Mouse (Mus musculus): Measurements from ENCODE around the gene Tmem167. TPM values are rescaled to one million over a fixed set of nuclear protein-coding genes. Genes with fewer than 3 reads are reported as not detected.

The Tmem167 gene
- polyA plus RNA-seq, 1 experiment from 2014 or later = 41.6 TPM

DNA sequence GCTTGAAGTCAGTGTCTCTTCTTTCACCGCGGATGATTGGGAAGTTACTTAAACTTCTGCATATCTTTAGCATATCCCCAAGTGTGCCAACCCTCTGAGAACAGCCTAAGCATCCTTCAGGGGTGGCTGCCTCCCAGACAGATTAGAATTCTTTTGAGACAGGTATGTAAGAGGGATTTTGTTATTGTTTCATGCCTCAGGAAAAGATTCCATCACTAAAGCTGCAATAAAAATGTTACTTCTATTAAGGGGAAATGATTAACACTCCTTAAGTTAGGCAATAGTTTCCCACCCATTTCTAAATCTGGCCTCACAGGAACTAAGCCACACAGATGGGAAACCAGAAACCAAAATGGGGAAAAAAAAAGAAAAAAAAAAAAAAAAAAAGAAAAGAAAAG lies 81.9 kb downstream of the Tmem167 start:
- no peaks in the 10 kb centered on the region for H3K36me3 ChIP-seq (ENCODE audit: insufficient read depth, low read length)
- no peak overlapping the region for H3K4me2 ChIP-seq (replicated peaks; ENCODE audit: low read depth, low read length)
- no peak overlapping the region for H3K27ac ChIP-seq (ENCODE audit: low read length)
- 25% methylated on average over 2 of the region's 2 CpGs for WGBS
- no peak for ATAC-seq
- no peak for TF ChIP-seq CTCF (IDR thresholded peaks at IDR 0.05)
- TF ChIP-seq EP300 (IDR thresholded peaks at IDR 0.05) = no peak
- H3K27me3 ChIP-seq (replicated peaks; ENCODE audit: insufficient read depth, low read length) = no peaks in the 10 kb centered on the region
- no peak overlapping the region for H3K4me3 ChIP-seq (ENCODE audit: low read depth, low read length)
- H3K9me3 ChIP-seq (ENCODE audit: low read length) = no peaks in the 10 kb centered on the region
- no peaks in the 10 kb centered on the region for H3K4me1 ChIP-seq (ENCODE audit: insufficient read depth, low read depth, low read length)
- no peak overlapping the region for H3K9ac ChIP-seq (replicated peaks; ENCODE audit: low read depth)
- no peak for DNase-seq (ENCODE audit: low spot score)

DNA sequence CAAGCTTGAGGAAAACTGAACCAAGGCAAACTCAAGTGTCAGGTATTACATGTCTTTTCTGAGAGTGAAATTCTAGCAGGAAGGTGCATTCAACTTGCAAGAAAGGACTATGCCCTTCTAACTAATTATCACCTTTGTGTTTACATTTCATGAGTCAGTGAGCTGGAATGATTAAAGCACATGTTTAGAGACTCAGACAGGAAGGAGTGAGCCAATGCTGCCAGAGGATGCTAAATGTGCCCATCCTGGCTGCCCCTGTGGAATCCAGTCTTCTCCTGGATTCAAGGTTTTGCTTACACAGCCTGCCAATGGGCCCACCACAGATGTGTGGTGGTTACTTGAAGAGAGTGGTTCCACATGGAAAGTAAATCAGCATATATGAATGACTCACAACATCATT lies 82.5 kb downstream of the Tmem167 start:
- Histone ChIP-seq H3K4me1 (ENCODE audit: insufficient read depth, low read depth, low read length) (no peaks in the 10 kb centered on the region), H3K9me3 (ENCODE audit: low read length) (no peaks in the 10 kb centered on the region), H3K9ac (replicated peaks; ENCODE audit: low read depth) (no peak overlapping the region), H3K4me2 (replicated peaks; ENCODE audit: low read depth, low read length) (no peak overlapping the region), H3K36me3 (ENCODE audit: insufficient read depth, low read length) (no peaks in the 10 kb centered on the region), H3K4me3 (ENCODE audit: low read depth, low read length) (no peak overlapping the region), H3K27me3 (replicated peaks; ENCODE audit: insufficient read depth, low read length) (no peaks in the 10 kb centered on the region), H3K27ac (ENCODE audit: low read length) (no peak overlapping the region)
- TF ChIP-seq EP300 (IDR thresholded peaks at IDR 0.05) = no peak
- TF ChIP-seq CTCF (IDR thresholded peaks at IDR 0.05) = no peak
- ATAC-seq (no peak), DNase-seq (ENCODE audit: low spot score) (no peak)

DNA sequence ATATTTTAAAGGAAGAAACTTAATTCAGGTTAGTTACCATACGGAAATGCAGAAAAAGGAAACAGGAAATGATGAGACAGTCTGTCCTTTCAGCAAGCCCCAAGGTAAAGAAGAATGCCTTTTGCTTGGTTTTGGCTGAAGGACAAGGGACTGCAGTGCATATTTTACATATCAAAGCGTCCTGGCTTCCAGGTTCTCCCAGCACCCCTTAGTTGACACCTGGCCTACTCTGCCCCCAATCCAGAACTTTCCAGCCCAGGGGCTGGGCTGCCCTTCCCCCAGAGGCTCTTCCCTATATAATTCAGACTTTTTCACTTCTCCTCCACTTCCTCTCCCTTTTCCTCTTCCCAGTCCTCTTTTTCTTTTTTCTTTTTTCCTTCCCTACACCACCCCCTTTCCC lies 86.7 kb downstream of the Tmem167 start:
- H3K27ac ChIP-seq (ENCODE audit: low read length) = no peak overlapping the region
- H3K4me1 ChIP-seq (ENCODE audit: insufficient read depth, low read depth, low read length) = no peaks in the 10 kb centered on the region
- ATAC-seq = no peak
- H3K9me3 ChIP-seq (ENCODE audit: low read length) = no peaks in the 10 kb centered on the region
- TF ChIP-seq EP300 (IDR thresholded peaks at IDR 0.05) = no peak
- TF ChIP-seq CTCF (IDR thresholded peaks at IDR 0.05) = no peak
- H3K4me2 ChIP-seq (replicated peaks; ENCODE audit: low read depth, low read length) = no peak overlapping the region
- no peak overlapping the region for H3K9ac ChIP-seq (replicated peaks; ENCODE audit: low read depth)
- no peak overlapping the region for H3K4me3 ChIP-seq (ENCODE audit: low read depth, low read length)
- 61% methylated on average over 2 of the region's 2 CpGs for WGBS
- H3K36me3 ChIP-seq (ENCODE audit: insufficient read depth, low read length) = no peaks in the 10 kb centered on the region
- H3K27me3 ChIP-seq (replicated peaks; ENCODE audit: insufficient read depth, low read length) = no peaks in the 10 kb centered on the region
- DNase-seq (ENCODE audit: low spot score) = no peak

DNA sequence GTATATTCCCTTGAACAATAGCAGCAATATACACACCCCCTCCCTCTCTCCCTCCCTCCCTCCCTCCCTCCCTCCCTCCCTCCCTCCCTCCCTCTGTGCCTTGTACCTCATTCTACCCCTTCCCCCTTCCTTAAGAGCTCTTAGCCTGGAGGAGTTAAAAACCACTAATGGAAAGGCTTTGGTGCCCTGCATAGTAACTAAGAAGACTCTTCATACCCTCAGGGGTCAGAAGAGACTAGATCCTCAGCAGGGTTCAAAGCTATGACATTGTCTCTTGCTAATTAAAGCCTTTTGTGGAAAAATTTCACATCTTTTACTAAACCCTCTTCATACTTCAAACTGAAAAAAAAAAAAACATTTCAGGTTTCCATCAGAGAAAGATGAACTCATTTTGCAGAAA lies 93.3 kb downstream of the Tmem167 start:
- no peak overlapping the region for H3K4me2 ChIP-seq (replicated peaks; ENCODE audit: low read depth, low read length)

DNA sequence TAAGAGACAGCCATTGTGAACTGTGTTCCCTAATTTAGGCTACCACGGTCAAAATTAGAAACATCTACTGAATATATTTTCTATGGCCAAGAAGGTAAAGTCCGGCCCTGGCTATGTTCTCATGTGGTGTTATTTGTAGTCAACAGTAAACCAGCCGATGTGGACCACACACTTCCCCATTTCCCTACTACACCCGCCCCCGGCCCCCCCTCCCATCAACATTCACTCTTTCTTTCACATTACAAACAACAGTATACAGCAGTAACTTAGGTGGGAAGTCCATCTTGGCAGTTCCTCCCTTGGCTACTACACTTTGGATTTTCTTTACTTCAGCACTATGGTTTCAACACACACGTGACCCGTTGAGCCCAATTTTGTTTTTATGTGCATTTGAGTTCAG lies 94.6 kb downstream of the Tmem167 start:
- H3K9me3 ChIP-seq (ENCODE audit: low read length) = no peaks in the 10 kb centered on the region
- H3K27ac ChIP-seq (ENCODE audit: low read length) = no peak overlapping the region
- no peak overlapping the region for H3K4me3 ChIP-seq (ENCODE audit: low read depth, low read length)
- no peaks in the 10 kb centered on the region for H3K4me1 ChIP-seq (ENCODE audit: insufficient read depth, low read depth, low read length)
- no peak overlapping the region for H3K9ac ChIP-seq (replicated peaks; ENCODE audit: low read depth)
- no peak for DNase-seq (ENCODE audit: low spot score)
- no peak for ATAC-seq
- TF ChIP-seq EP300 (IDR thresholded peaks at IDR 0.05) (no peak), CTCF (IDR thresholded peaks at IDR 0.05) (no peak)
- no peaks in the 10 kb centered on the region for H3K27me3 ChIP-seq (replicated peaks; ENCODE audit: insufficient read depth, low read length)
- H3K4me2 ChIP-seq (replicated peaks; ENCODE audit: low read depth, low read length) = no peak overlapping the region
- 85% methylated on average over 7 of the region's 7 CpGs for WGBS
- no peaks in the 10 kb centered on the region for H3K36me3 ChIP-seq (ENCODE audit: insufficient read depth, low read length)

More for the DNA sequence above, 93.3 kb downstream of the Tmem167 start:
- Histone ChIP-seq H3K27me3 (replicated peaks; ENCODE audit: insufficient read depth, low read length) (no peaks in the 10 kb centered on the region), H3K4me1 (ENCODE audit: insufficient read depth, low read depth, low read length) (no peaks in the 10 kb centered on the region), H3K9me3 (ENCODE audit: low read length) (no peaks in the 10 kb centered on the region), H3K36me3 (ENCODE audit: insufficient read depth, low read length) (no peaks in the 10 kb centered on the region), H3K4me3 (ENCODE audit: low read depth, low read length) (no peak overlapping the region), H3K9ac (replicated peaks; ENCODE audit: low read depth) (no peak overlapping the region), H3K27ac (ENCODE audit: low read length) (no peak overlapping the region)
- DNase-seq (ENCODE audit: low spot score) (no peak), ATAC-seq (no peak)
- TF ChIP-seq CTCF (IDR thresholded peaks at IDR 0.05) (no peak), EP300 (IDR thresholded peaks at IDR 0.05) (no peak)

DNA sequence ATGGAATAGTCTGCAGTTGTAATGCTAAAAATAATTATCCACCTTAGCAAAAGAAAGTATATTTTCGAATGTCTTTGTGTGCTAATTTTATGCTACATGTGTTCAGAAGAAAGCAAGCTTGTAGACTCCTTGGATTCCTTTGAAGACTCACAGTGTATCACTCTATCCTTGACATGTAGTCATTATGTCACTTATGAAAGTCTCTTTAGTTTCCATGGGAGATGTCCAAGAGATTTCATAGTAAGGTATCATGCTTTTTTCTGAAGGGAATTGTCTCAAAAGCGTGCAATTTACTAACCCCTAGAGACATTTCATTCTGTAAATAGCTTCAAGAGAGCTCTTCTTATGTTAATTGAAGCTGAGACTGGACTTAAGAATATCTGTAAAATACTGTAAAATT lies 97.8 kb downstream of the Tmem167 start:
- Histone ChIP-seq H3K9ac (replicated peaks; ENCODE audit: low read depth) (no peak overlapping the region), H3K36me3 (ENCODE audit: insufficient read depth, low read length) (no peaks in the 10 kb centered on the region), H3K4me1 (ENCODE audit: insufficient read depth, low read depth, low read length) (no peaks in the 10 kb centered on the region), H3K27me3 (replicated peaks; ENCODE audit: insufficient read depth, low read length) (no peaks in the 10 kb centered on the region), H3K4me3 (ENCODE audit: low read depth, low read length) (no peak overlapping the region), H3K9me3 (ENCODE audit: low read length) (no peaks in the 10 kb centered on the region), H3K27ac (ENCODE audit: low read length) (no peak overlapping the region), H3K4me2 (replicated peaks; ENCODE audit: low read depth, low read length) (no peak overlapping the region)
- WGBS = 88% methylated on average over 2 of the region's 2 CpGs
- DNase-seq (ENCODE audit: low spot score) = no peak
- TF ChIP-seq CTCF (IDR thresholded peaks at IDR 0.05) = no peak
- no peak for TF ChIP-seq EP300 (IDR thresholded peaks at IDR 0.05)
- ATAC-seq = no peak

DNA sequence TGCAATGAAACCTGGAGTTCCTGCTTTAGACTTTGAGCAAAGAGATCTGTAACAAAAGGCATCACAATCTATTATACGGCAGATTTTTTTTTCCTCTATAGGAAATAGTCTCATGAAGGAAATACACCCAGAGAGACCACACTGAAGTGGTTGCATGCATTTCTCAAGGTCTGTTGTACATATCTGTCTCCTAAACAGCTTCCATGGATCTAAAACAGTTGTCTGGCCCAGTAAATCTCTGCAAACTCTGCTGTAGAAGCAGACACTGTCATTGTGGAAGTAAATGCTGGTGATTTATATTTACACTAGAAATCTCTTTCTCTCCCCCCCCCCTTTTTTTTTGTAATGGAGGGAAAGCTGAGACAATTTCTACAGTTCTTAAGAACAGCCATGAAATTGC lies 99.1 kb downstream of the Tmem167 start:
- no peaks in the 10 kb centered on the region for H3K27me3 ChIP-seq (replicated peaks; ENCODE audit: insufficient read depth, low read length)
- H3K9ac ChIP-seq (replicated peaks; ENCODE audit: low read depth) = no peak overlapping the region
- H3K4me3 ChIP-seq (ENCODE audit: low read depth, low read length) = no peak overlapping the region
- H3K4me1 ChIP-seq (ENCODE audit: insufficient read depth, low read depth, low read length) = no peaks in the 10 kb centered on the region
- no peak overlapping the region for H3K27ac ChIP-seq (ENCODE audit: low read length)
- H3K9me3 ChIP-seq (ENCODE audit: low read length) = no peaks in the 10 kb centered on the region
- ATAC-seq (no peak), DNase-seq (ENCODE audit: low spot score) (no peak)
- H3K4me2 ChIP-seq (replicated peaks; ENCODE audit: low read depth, low read length) = no peak overlapping the region
- no peaks in the 10 kb centered on the region for H3K36me3 ChIP-seq (ENCODE audit: insufficient read depth, low read length)
- WGBS = 34% methylated on average over 1 of the region's 1 CpGs
- no peak for TF ChIP-seq EP300 (IDR thresholded peaks at IDR 0.05)
- TF ChIP-seq CTCF (IDR thresholded peaks at IDR 0.05) = no peak
